Mouse (Mus musculus): ENCODE results near the gene Rpn1. TPM values are rescaled to one million over a fixed set of nuclear protein-coding genes. Genes with fewer than 3 reads are reported as not detected.

Gene Rpn1
- polyA plus RNA-seq, 1 experiment, result 181 TPM

- Histone ChIP-seq H3K36me3 (ENCODE audit: control insufficient read depth, insufficient read depth) (no peaks in the 10 kb centered on the region), H3K27me3 (ENCODE audit: control insufficient read depth, insufficient read depth, insufficient read length) (no peaks in the 10 kb centered on the region), H3K79me2 (ENCODE audit: control insufficient read depth, insufficient read depth) (no peaks in the 10 kb centered on the region), H3K79me3 (ENCODE audit: low read depth) (no peaks in the 10 kb centered on the region), H3K4me3 (ENCODE audit: insufficient read depth, poor library complexity, severe bottlenecking) (no peak overlapping the region), H3ac (ENCODE audit: control insufficient read depth, insufficient read length, low read depth) (no peak overlapping the region)
- TF ChIP-seq FOSL1 (IDR thresholded peaks at IDR 0.05; ENCODE audit: insufficient read depth, low read length, poor library complexity, severe bottlenecking) (no peak), MYOD1 (IDR thresholded peaks at IDR 0.05; ENCODE audit: control insufficient read depth, insufficient read length, low read depth) (no peak), USF1 (IDR thresholded peaks at IDR 0.05; ENCODE audit: low read depth) (no peak), CTCF (IDR thresholded peaks at IDR 0.05; ENCODE audit: control insufficient read depth, insufficient read depth, insufficient read length) (no peak), MYOG (IDR thresholded peaks at IDR 0.05; ENCODE audit: control insufficient read depth, extremely low read depth, insufficient read length) (no peak), MAX (IDR thresholded peaks at IDR 0.05) (no peak), CEBPB (IDR thresholded peaks at IDR 0.05; ENCODE audit: low read depth) (no peak)
These were observed 8.2 kb upstream of the Rpn1 start for GRCm38 (mm10) chr6:88075960-88076517.

DNA sequence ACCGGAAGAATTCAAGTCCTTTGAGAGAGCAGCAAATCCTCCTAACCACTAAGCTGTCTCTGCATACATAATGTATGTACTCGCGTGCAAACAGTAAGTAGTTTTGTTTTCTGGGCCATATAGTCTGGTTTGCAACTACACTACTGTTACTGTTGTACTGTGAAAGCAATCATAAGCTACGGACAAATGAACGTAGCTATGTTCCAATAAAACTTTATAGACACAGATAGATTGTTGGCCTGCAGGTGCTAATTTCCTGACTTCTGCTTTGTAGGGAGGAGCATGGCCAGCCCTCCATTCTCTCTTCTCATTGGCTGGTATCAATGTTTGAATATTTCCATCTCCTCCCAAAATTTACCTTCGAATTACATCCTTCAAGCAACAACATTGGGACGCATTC is 1.2 kb upstream of the Rpn1 start:
- Histone ChIP-seq H3K36me3 (ENCODE audit: control insufficient read depth, insufficient read depth) (peaks cover 18% of the 10 kb centered on the region), H3K79me2 (ENCODE audit: control insufficient read depth, insufficient read depth) (peaks cover 39% of the 10 kb centered on the region), H3K79me3 (ENCODE audit: low read depth) (peaks cover 36% of the 10 kb centered on the region), H3K27me3 (ENCODE audit: control insufficient read depth, insufficient read depth, insufficient read length) (no peaks in the 10 kb centered on the region), H3ac (ENCODE audit: control insufficient read depth, insufficient read length, low read depth) (no peak overlapping the region), H3K4me3 (ENCODE audit: insufficient read depth, poor library complexity, severe bottlenecking) (no peak overlapping the region)
- no peak for TF ChIP-seq MYOG (IDR thresholded peaks at IDR 0.05; ENCODE audit: control insufficient read depth, extremely low read depth, insufficient read length)
- TF ChIP-seq CEBPB (IDR thresholded peaks at IDR 0.05; ENCODE audit: low read depth), result no peak
- no peak for TF ChIP-seq MYOD1 (IDR thresholded peaks at IDR 0.05; ENCODE audit: control insufficient read depth, insufficient read length, low read depth)
- no peak for TF ChIP-seq MAX (IDR thresholded peaks at IDR 0.05)
- no peak for TF ChIP-seq FOSL1 (IDR thresholded peaks at IDR 0.05; ENCODE audit: insufficient read depth, low read length, poor library complexity, severe bottlenecking)
- no peak for TF ChIP-seq USF1 (IDR thresholded peaks at IDR 0.05; ENCODE audit: low read depth)
- TF ChIP-seq CTCF (IDR thresholded peaks at IDR 0.05; ENCODE audit: control insufficient read depth, insufficient read depth, insufficient read length), result no peak

GRCm38 (mm10) chr6:88083672-88084071 is 610 bp upstream of the Rpn1 start:
- Histone ChIP-seq H3K27me3 (ENCODE audit: control insufficient read depth, insufficient read depth, insufficient read length) (no peaks in the 10 kb centered on the region), H3K79me2 (ENCODE audit: control insufficient read depth, insufficient read depth) (peaks cover 45% of the 10 kb centered on the region), H3K4me3 (ENCODE audit: insufficient read depth, poor library complexity, severe bottlenecking) (no peak overlapping the region), H3K36me3 (ENCODE audit: control insufficient read depth, insufficient read depth) (peaks cover 22% of the 10 kb centered on the region), H3ac (ENCODE audit: control insufficient read depth, insufficient read length, low read depth) (no peak overlapping the region), H3K79me3 (ENCODE audit: low read depth) (peaks cover 42% of the 10 kb centered on the region)
- TF ChIP-seq FOSL1 (IDR thresholded peaks at IDR 0.05; ENCODE audit: insufficient read depth, low read length, poor library complexity, severe bottlenecking), result no peak
- no peak for TF ChIP-seq CTCF (IDR thresholded peaks at IDR 0.05; ENCODE audit: control insufficient read depth, insufficient read depth, insufficient read length)
- TF ChIP-seq MAX (IDR thresholded peaks at IDR 0.05), result no peak
- no peak for TF ChIP-seq MYOG (IDR thresholded peaks at IDR 0.05; ENCODE audit: control insufficient read depth, extremely low read depth, insufficient read length)
- no peak for TF ChIP-seq USF1 (IDR thresholded peaks at IDR 0.05; ENCODE audit: low read depth)
- no peak for TF ChIP-seq MYOD1 (IDR thresholded peaks at IDR 0.05; ENCODE audit: control insufficient read depth, insufficient read length, low read depth)
- TF ChIP-seq CEBPB (IDR thresholded peaks at IDR 0.05; ENCODE audit: low read depth), result no peak

GRCm38 (mm10) chr6:88088971-88089370 is 4.7 kb downstream of the Rpn1 start:
- Histone ChIP-seq H3K27me3 (ENCODE audit: control insufficient read depth, insufficient read depth, insufficient read length) (no peaks in the 10 kb centered on the region), H3K36me3 (ENCODE audit: control insufficient read depth, insufficient read depth) (peaks cover 68% of the 10 kb centered on the region), H3K79me2 (ENCODE audit: control insufficient read depth, insufficient read depth) (peaks cover 92% of the 10 kb centered on the region), H3K79me3 (ENCODE audit: low read depth) (peaks cover 51% of the 10 kb centered on the region), H3K4me3 (ENCODE audit: insufficient read depth, poor library complexity, severe bottlenecking) (no peak overlapping the region), H3ac (ENCODE audit: control insufficient read depth, insufficient read length, low read depth) (no peak overlapping the region)
- TF ChIP-seq USF1 (IDR thresholded peaks at IDR 0.05; ENCODE audit: low read depth) (no peak), CEBPB (IDR thresholded peaks at IDR 0.05; ENCODE audit: low read depth) (no peak), CTCF (IDR thresholded peaks at IDR 0.05; ENCODE audit: control insufficient read depth, insufficient read depth, insufficient read length) (no peak), MAX (IDR thresholded peaks at IDR 0.05) (no peak), MYOD1 (IDR thresholded peaks at IDR 0.05; ENCODE audit: control insufficient read depth, insufficient read length, low read depth) (no peak), MYOG (IDR thresholded peaks at IDR 0.05; ENCODE audit: control insufficient read depth, extremely low read depth, insufficient read length) (no peak), FOSL1 (IDR thresholded peaks at IDR 0.05; ENCODE audit: insufficient read depth, low read length, poor library complexity, severe bottlenecking) (no peak)

- H3K79me2 ChIP-seq (ENCODE audit: control insufficient read depth, insufficient read depth), result peaks cover 30% of the 10 kb centered on the region
- H3K4me3 ChIP-seq (ENCODE audit: insufficient read depth, poor library complexity, severe bottlenecking), result no peak overlapping the region
- peaks cover 89% of the 10 kb centered on the region for H3K36me3 ChIP-seq (ENCODE audit: control insufficient read depth, insufficient read depth)
- peaks cover 5% of the 10 kb centered on the region for H3K79me3 ChIP-seq (ENCODE audit: low read depth)
- no peaks in the 10 kb centered on the region for H3K27me3 ChIP-seq (ENCODE audit: control insufficient read depth, insufficient read depth, insufficient read length)
- no peak overlapping the region for H3ac ChIP-seq (ENCODE audit: control insufficient read depth, insufficient read length, low read depth)
- TF ChIP-seq CTCF (IDR thresholded peaks at IDR 0.05; ENCODE audit: control insufficient read depth, insufficient read depth, insufficient read length), result no peak
- TF ChIP-seq FOSL1 (IDR thresholded peaks at IDR 0.05; ENCODE audit: insufficient read depth, low read length, poor library complexity, severe bottlenecking), result no peak
- TF ChIP-seq USF1 (IDR thresholded peaks at IDR 0.05; ENCODE audit: low read depth), result no peak
- no peak for TF ChIP-seq CEBPB (IDR thresholded peaks at IDR 0.05; ENCODE audit: low read depth)
- TF ChIP-seq MYOD1 (IDR thresholded peaks at IDR 0.05; ENCODE audit: control insufficient read depth, insufficient read length, low read depth), result no peak
- TF ChIP-seq MAX (IDR thresholded peaks at IDR 0.05), result no peak
- TF ChIP-seq MYOG (IDR thresholded peaks at IDR 0.05; ENCODE audit: control insufficient read depth, extremely low read depth, insufficient read length), result no peak
These were observed 11.1 kb downstream of the Rpn1 start for GRCm38 (mm10) chr6:88095377-88095776.
